Mouse (Mus musculus) MEL (cell line): ENCODE results near the gene Ap1g1. TPM values are rescaled to one million over a fixed set of nuclear protein-coding genes. Genes with fewer than 3 reads are reported as not detected.
"Not testable (repeated sequence)": the region's sequence is repeated elsewhere in the genome, so short reads cannot be mapped to it uniquely, and the experiment has no call there.

Experiments
- DNase-seq: peaks from one replicate; pipeline ENCODE4 v3.0.0; 2011; ENCODE audit warnings: low read depth, low spot score
- H3K27ac ChIP-seq: 2 replicates; pipeline ENCODE4 v1.5.1; 2012; ENCODE audit warnings: low read depth, mild to moderate bottlenecking, control low read depth, low read length, moderate library complexity; ENCODE audit not compliant: control insufficient read depth
- H3K27me3 ChIP-seq, 2 experiments: fragments of 150-350 bp in 1 of 2; sonication (generic) in 1 of 2; 2 replicates each; pipeline ENCODE4 v1.6.1; 2012; ENCODE audit warnings: low read length in 2 of 2, mild to moderate bottlenecking in 2 of 2, improper control_type of control experiment in 1 of 2, moderate library complexity in 1 of 2; ENCODE audit not compliant: insufficient read depth in 2 of 2, control insufficient read depth in 1 of 2
- H3K36me3 ChIP-seq, 2 experiments: 2 replicates each; pipeline ENCODE4 v1.6.1; 2012 to 2014; ENCODE audit warnings: low read length in 2 of 2, improper control_type of control experiment in 1 of 2, inconsistent platforms in 1 of 2, mild to moderate bottlenecking in 1 of 2; ENCODE audit not compliant: insufficient read depth in 2 of 2, control insufficient read depth in 1 of 2
- H3K4me1 ChIP-seq, 2 experiments: fragments of 150-350 bp in 1 of 2; sonication (generic) in 1 of 2; 2 replicates each; pipeline ENCODE4 v1.6.1; 2012; ENCODE audit warnings: low read length in 2 of 2, improper control_type of control experiment in 1 of 2, mild to moderate bottlenecking in 1 of 2; ENCODE audit not compliant: insufficient read depth in 2 of 2, control insufficient read depth in 1 of 2
- H3K4me3 ChIP-seq, 2 experiments: fragments of 150-350 bp in 1 of 2; sonication (generic) in 1 of 2; 2 replicates each; pipeline ENCODE4 v1.5.1; 2012; ENCODE audit warnings: low read depth in 2 of 2, low read length in 2 of 2, mild to moderate bottlenecking in 2 of 2, moderate library complexity in 2 of 2, control low read depth in 1 of 2, improper control_type of control experiment in 1 of 2; ENCODE audit not compliant: control insufficient read depth in 1 of 2, insufficient read depth in 1 of 2
- H3K79me2 ChIP-seq: 2 replicates; pipeline ENCODE4 v1.6.1; 2012; ENCODE audit warnings: mild to moderate bottlenecking, low read length, moderate library complexity; ENCODE audit not compliant: control insufficient read depth, poor library complexity, insufficient read depth
- H3K9ac ChIP-seq: 2 replicates; pipeline ENCODE4 v1.6.1; 2012; ENCODE audit warnings: low read depth, mild to moderate bottlenecking, control low read depth, low read length, moderate library complexity; ENCODE audit not compliant: control insufficient read depth, poor library complexity, severe bottlenecking
- H3K9me3 ChIP-seq: fragments of 150-350 bp; sonication (generic); replicated peaks from 2 replicates; pipeline ENCODE4 v1.6.1; 2012; ENCODE audit warnings: mild to moderate bottlenecking, low read length, improper control_type of control experiment, moderate library complexity; ENCODE audit not compliant: insufficient read depth
- CHD1 ChIP-seq: IDR thresholded peaks from 2 replicates; pipeline ENCODE4 v1.6.1; 2012; ENCODE audit warnings: low read depth, mild to moderate bottlenecking, inconsistent platforms, low read length, improper control_type of control experiment
- CTCF ChIP-seq, 3 experiments: IDR thresholded peaks in 2 of 3; conservative IDR thresholded peaks in 1 of 3; 2 replicates each; pipeline ENCODE4 v1.5.1; 2011 to 2012; ENCODE audit warnings: low read length in 3 of 3, low read depth in 2 of 3, mild to moderate bottlenecking in 2 of 3, improper control_type of control experiment in 1 of 3, inconsistent platforms in 1 of 3, mixed read lengths in 1 of 3, moderate library complexity in 1 of 3; ENCODE audit not compliant: control insufficient read depth in 1 of 3, insufficient read depth in 1 of 3, poor library complexity in 1 of 3, severe bottlenecking in 1 of 3
- E2F4 ChIP-seq: IDR thresholded peaks from 2 replicates; pipeline ENCODE4 v1.6.1; 2011; ENCODE audit warnings: low read depth, low read length, improper control_type of control experiment, borderline replicate concordance
- HCFC1 ChIP-seq: IDR thresholded peaks from 2 replicates; pipeline ENCODE4 v1.6.1; 2012; ENCODE audit warnings: low read depth, mild to moderate bottlenecking, inconsistent platforms, low read length, improper control_type of control experiment, moderate library complexity
- MXI1 ChIP-seq: IDR thresholded peaks from 2 replicates; pipeline ENCODE4 v1.6.1; 2011; ENCODE audit warnings: mild to moderate bottlenecking, low read depth, low read length, improper control_type of control experiment
- RAD21 ChIP-seq: IDR thresholded peaks from 2 replicates; pipeline ENCODE4 v1.6.1; 2011; ENCODE audit warnings: mild to moderate bottlenecking, low read depth, low read length, improper control_type of control experiment
- RCOR1 ChIP-seq: IDR thresholded peaks from 2 replicates; pipeline ENCODE4 v1.6.1; 2012; ENCODE audit warnings: low read depth, mild to moderate bottlenecking, inconsistent platforms, low read length, improper control_type of control experiment
- TBP ChIP-seq: IDR thresholded peaks from 2 replicates; pipeline ENCODE4 v1.8.0; 2011; ENCODE audit warnings: low read depth, low read length, improper control_type of control experiment
- UBTF ChIP-seq: IDR thresholded peaks from 2 replicates; pipeline ENCODE4 v1.6.1; 2012; ENCODE audit warnings: low read depth, mild to moderate bottlenecking, inconsistent platforms, low read length, improper control_type of control experiment, moderate library complexity, borderline replicate concordance; ENCODE audit not compliant: insufficient read depth
- ZMIZ1 ChIP-seq: IDR thresholded peaks from 2 replicates; pipeline ENCODE4 v1.6.1; 2012; ENCODE audit warnings: low read depth, mild to moderate bottlenecking, inconsistent platforms, low read length, improper control_type of control experiment, moderate library complexity
- polyA plus RNA-seq, 2 experiments: library from polyadenylated mRNA; stranded (reverse) in 1 of 2; unstranded in 1 of 2; fragments of >175 nt in 1 of 2; fragments of >200 nt in 1 of 2; gene quantifications; 2 replicates each; pipeline versions ENCODE4 v1.2.1 to v1.2.4; 2012; ENCODE audit warnings: low replicate concordance in 2 of 2, low read depth in 1 of 2; ENCODE audit not compliant: insufficient read length in 2 of 2, insufficient read depth in 1 of 2, missing spikeins in 1 of 2
- total RNA-seq: library from RNA; depleted of rRNA; stranded (reverse); fragments of 300-350 nt; gene quantifications from 2 replicates; pipeline ENCODE4 v1.2.3, GENCODE M21; 2012

Ap1g1 gene
- total and polyA plus RNA-seq, 3 experiments = 34.6 to 456 (median 46.6) TPM

DNA sequence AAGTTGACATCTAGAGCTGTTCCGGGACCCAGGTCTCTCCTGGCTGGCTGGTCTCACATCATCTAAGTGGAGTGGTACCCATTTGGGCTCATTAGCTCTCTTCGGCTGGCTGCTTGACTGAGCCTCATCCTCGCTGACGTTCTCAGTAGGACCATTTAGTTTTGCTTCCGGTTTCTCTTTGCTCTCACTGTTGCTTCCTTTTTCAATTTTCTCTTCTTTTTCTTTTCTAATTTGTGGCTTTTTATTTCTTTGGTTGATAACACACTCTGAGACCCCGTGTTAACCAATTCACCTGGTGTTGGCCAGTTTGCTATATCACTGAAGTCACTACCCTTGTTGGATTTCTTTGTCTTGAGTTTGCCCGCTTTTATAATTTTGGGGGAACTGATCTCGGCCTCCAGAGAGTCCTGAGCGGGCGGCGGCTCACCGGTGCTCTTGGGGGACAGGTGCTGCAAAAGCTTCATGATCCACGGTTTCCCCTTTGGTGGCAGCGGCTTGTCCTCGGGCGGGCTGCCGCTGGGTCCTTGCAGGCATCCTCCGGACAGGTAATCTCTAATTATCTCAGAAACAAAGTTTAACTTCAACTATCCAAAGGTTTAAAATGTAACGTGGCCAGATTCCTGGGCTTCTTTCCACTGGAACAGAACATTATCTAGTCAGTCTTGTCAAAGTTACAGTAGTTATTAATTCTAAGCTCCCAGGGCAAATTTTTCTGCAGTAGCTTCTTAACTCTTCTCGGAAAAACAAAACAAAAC is 26.4 kb upstream of the Ap1g1 start:
- DNase-seq = no peak
- H3K4me1 ChIP-seq = peaks cover 0 to 11% of the 10 kb centered on the region in 2 experiments; a peak in 2 of 4 replicates
- TF ChIP-seq UBTF (no peak), TBP (no peak)
- H3K79me2 ChIP-seq = no peaks in the 10 kb centered on the region
- no peak overlapping the region for H3K4me3 ChIP-seq
- H3K27ac ChIP-seq = no peak overlapping the region
- no peaks in the 10 kb centered on the region for H3K27me3 ChIP-seq
- H3K9ac ChIP-seq = no peak overlapping the region
- no peaks in the 10 kb centered on the region for H3K9me3 ChIP-seq
- peaks cover 0 to 6% of the 10 kb centered on the region in 2 experiments; a peak in 2 of 4 replicates for H3K36me3 ChIP-seq

DNA sequence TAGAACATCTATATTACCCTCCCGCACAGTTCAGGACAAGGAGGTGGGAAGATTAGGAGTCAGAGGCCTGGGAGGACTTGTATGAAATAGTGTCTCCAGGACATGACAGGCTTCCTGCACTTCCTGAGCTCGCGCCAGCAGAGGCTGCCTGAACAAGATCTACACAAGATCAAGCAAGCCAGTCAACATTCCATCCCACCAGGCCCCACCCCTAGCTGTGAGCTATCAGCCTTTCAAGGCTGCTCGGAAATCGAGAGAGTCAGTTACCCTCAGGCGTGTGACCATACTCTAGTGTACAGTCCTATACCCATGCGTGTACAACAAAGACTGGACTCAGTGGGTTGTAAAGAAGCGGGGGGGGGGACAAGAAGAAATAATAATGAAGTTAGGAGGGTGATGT is 23.7 kb upstream of the Ap1g1 start:
- Histone ChIP-seq H3K4me1 (peaks cover 0 to 11% of the 10 kb centered on the region in 2 experiments; a peak in 2 of 4 replicates), H3K27me3 (no peaks in the 10 kb centered on the region; a peak in 1 of 4 replicates), H3K79me2 (no peaks in the 10 kb centered on the region), H3K36me3 (peaks cover 0 to 6% of the 10 kb centered on the region in 2 experiments; a peak in 2 of 4 replicates), H3K4me3 (no peak overlapping the region), H3K9me3 (no peaks in the 10 kb centered on the region), H3K27ac (no peak overlapping the region), H3K9ac (no peak overlapping the region)
- TF ChIP-seq RCOR1 = no peak
- TF ChIP-seq RAD21 = no peak
- no peak for TF ChIP-seq HCFC1
- no peak for TF ChIP-seq ZMIZ1
- TF ChIP-seq MXI1 = no peak
- no peak for TF ChIP-seq E2F4
- TF ChIP-seq CTCF (IDR thresholded peaks at IDR 0.05 in 2 of 3, conservative IDR thresholded peaks at IDR 0.05 in 1 of 3; ENCODE audit: control insufficient read depth in 1 of 3, insufficient read depth in 1 of 3, low read depth in 2 of 3, low read length in 3 of 3, poor library complexity in 1 of 3, severe bottlenecking in 1 of 3) = no peak
- no peak for TF ChIP-seq TBP
- TF ChIP-seq CHD1 = no peak
- no peak for DNase-seq

- H3K4me1 ChIP-seq = peaks cover 0 to 11% of the 10 kb centered on the region in 2 experiments; a peak in 2 of 4 replicates
- H3K4me3 ChIP-seq, H3K27me3 ChIP-seq, H3K9ac ChIP-seq, H3K79me2 ChIP-seq, H3K36me3 ChIP-seq, H3K9me3 ChIP-seq, H3K27ac ChIP-seq: not testable (repeated sequence)
- TF ChIP-seq TBP = peak; percentile 81
- DNase-seq = peak; percentile 52
Observed at GRCm38 (mm10) chr8:109755554-109755953, 22.8 kb upstream of the Ap1g1 start.
